Mouse (Mus musculus) layer of hippocampus, adult 6 months (tissue): ENCODE results near the gene Agxt. TPM values are rescaled to one million over a fixed set of nuclear protein-coding genes. Genes with fewer than 3 reads are reported as not detected.

ENCODE experiments used
- long read RNA-seq, 2 experiments: library from polyadenylated mRNA; unstranded; transcript quantifications; one replicate each; pipeline ENCODE4 v2.0.0; 2019 to 2020
- polyA plus RNA-seq: library from polyadenylated mRNA; unstranded; fragments of <200 nt; fragmentation: Nextera tagmentation; gene quantifications from 2 replicates; pipeline ENCODE4 v1.2.3, GENCODE M21; 2021

The Agxt gene
- polyA plus RNA-seq = not detected in 2 replicates
- long read RNA-seq, experiment 1 = 0 reads
- long read RNA-seq, experiment 2 = 0 reads

DNA sequence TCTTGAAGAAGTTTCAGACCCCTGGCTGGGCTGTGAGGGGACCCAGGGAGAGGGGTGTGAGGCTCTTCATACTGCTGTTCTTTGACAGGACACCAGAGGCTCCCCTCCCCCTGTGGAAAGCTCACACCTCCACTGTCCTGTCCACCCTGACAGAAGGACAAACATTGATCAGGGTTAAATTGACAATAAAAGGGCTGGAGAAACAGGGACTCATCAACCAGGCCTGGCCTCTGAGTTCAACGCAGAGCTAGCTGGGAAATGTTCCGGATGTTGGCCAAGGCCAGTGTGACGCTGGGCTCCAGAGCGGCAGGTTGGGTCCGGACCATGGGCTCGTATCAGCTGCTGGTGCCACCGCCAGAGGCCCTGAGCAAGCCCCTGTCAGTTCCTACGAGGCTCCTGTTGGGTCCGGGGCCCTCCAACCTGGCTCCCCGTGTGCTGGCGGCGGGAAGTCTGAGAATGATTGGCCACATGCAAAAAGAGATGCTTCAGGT is at the start of gene Agxt:
Gene Agxt, plus strand, starts transcription at position 205 of the 491 bp plus-strand sequence.

DNA sequence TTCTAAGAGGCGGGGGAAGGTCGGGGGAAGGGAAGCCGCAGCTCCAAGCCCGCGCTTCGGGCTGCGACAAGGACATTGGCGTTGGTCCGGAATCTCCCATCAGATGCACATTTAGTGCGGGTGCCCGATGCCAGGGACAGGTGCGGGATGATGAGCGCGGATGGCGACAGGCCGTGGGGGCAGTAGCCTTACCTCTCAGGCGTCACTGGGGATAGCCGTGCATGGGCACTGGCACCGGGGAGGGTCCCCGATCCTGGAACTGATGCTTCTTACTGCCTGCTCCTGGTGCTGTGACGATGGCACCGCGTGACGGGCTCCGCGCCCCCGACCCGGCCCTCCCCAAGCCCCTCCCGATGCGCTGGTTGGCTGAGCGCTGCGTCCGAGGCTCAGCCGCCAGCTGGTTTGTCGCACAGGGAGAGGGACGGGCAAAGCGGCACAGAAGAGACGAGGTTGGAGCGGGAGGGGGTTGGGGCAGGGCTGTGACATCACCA is 33.4 kb upstream of the Agxt start, which contains the start of gene Kif1a:
Gene Kif1a, minus strand, starts transcription at position 381 of the 491 bp plus-strand sequence.

DNA sequence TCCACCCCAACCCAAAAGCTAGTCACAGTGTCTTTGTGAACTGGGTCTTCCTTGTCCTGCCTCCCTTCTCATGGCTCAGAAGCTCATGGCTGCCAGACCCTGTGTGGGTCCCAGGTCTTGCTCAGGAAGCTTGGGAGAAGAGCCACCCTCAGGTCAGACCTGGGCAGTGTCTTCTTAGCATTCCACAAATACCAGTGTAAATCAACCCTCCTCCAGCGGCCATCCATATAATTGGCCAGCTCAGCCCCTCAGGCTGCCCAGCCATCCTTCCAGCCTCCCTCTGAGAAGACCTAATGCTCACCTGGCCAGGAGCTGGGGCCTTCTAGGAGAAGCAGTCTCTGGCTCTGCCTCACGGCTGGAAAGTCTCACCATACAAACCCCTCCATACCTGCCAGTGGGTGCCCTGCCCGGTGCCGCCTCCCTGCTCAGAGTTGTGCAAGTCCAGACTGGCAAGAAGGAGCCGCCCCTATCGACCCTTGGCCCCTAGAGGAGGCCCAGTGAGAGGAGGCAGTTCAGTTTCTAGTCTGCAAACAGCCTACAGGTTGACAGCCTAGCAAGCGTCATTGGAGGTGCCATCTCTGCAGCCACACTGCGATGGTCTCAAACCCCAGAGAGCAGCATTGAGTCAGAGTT is 25.6 kb downstream of the Agxt start, which contains the start of gene 2310007B03Rik:
Gene 2310007B03Rik, minus strand, starts transcription at position 448 of the 633 bp plus-strand sequence.

DNA sequence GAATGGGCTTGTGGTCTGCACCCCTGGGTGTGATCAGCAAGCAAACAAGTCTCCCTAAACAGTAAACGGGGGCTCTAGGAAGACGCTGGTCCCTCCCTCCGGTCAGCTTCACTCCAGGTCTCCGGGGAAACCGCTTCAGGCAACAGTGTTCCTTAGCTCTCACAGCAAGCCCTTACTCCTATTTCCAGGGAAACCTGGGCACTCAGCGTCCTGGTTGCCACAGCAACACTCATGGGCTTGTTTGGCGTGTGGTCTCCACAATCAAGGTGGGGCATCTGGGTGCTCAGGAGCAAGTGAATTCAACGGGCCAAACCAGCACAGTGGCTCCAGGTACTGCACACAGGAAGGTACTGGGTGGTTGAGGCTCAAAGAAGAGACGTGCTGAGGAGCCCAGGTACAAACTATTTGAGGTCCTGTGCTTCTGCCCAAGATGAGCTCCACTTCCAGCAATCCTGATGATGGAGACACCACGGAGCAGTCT is 33.3 kb downstream of the Agxt start, which contains the start of gene Crocc2:
Gene Crocc2, plus strand, starts transcription at position 431 of the 481 bp plus-strand sequence.

Other genes starting within 250 kb of the Agxt start
- gene Ankmy1, start 232.3 kb upstream of the Agxt start, polyA plus RNA-seq = 0.05 TPM in 1 of 2 replicates, not detected in the other
- 32.6 and 36.4 TPM in 2 replicates for gene Dusp28, start 228.3 kb upstream of the Agxt start, polyA plus RNA-seq
- 6.6 and 7.1 TPM in 2 replicates for gene Rnpepl1, start 224.5 kb upstream of the Agxt start, polyA plus RNA-seq
- 31.4 and 33.6 TPM in 2 replicates for gene Capn10, start 200.9 kb upstream of the Agxt start, polyA plus RNA-seq
- gene Gpr35, start 184.4 kb upstream of the Agxt start, polyA plus RNA-seq = 0.05 and 0.29 TPM in 2 replicates
- not detected in 2 replicates for gene Aqp12, start 128.9 kb upstream of the Agxt start, polyA plus RNA-seq
- 186 and 193 TPM in 2 replicates for gene Kif1a, start 33.3 kb upstream of the Agxt start, polyA plus RNA-seq
- gene 2310007B03Rik, start 25.7 kb downstream of the Agxt start, polyA plus RNA-seq = 0.09 and 0.35 TPM in 2 replicates
- gene Crocc2, start 33.5 kb downstream of the Agxt start, polyA plus RNA-seq = 0.04 TPM in 2 replicates
- 2.0 and 2.5 TPM in 2 replicates for gene Sned1, start 100.6 kb downstream of the Agxt start, polyA plus RNA-seq
- gene Mterf4, start 170.7 kb downstream of the Agxt start, polyA plus RNA-seq = 16.3 and 16.8 TPM in 2 replicates
- gene Ppp1r7, start 207.6 kb downstream of the Agxt start, polyA plus RNA-seq = 47.3 and 47.4 TPM in 2 replicates
- gene Pask, start 208.2 kb downstream of the Agxt start, polyA plus RNA-seq = 0.18 and 0.36 TPM in 2 replicates
- 0.29 and 0.33 TPM in 2 replicates for gene Ano7, start 238.7 kb downstream of the Agxt start, polyA plus RNA-seq